In genomic region chr2:60217620-60218019, GRCm38 (mm10) we compare ENCODE assay signal across 15 mouse cellular contexts.
"Had no signal": no experiment of that assay in that cellular context is flagged by ENCODE, and none has a peak within 500 bp of the region (broad histone marks: within the 10 kb centered on the region; RNA-seq: fewer than 3 reads in every experiment).

No protein-coding gene starts in this region.

- H3K9me3 ChIP-seq: intestine, embryonic 15.5 days; limb, embryonic 13.5 days; midbrain, embryonic 10.5 days; neural tube, embryonic 15.5 days had no signal

- DNase-seq: kidney, adult 18-20 months; kidney, postnatal 25 days; layer of hippocampus, adult 9-11 months; layer of hippocampus, postnatal 36 days; midbrain, embryonic 14.5 days; right cerebral cortex, postnatal 4 days; spleen, adult 18-20 months; thymus, adult 2 months; thymus, postnatal 25 days had no signal

- ATAC-seq: intestine, embryonic 15.5 days had no signal

- H3K4me2 ChIP-seq: intestine, embryonic 15.5 days; limb, embryonic 13.5 days; liver, embryonic 11.5 days; neural tube, embryonic 15.5 days had no signal

- H3K36me3 ChIP-seq: intestine, embryonic 15.5 days had no signal

- H3K4me3 ChIP-seq: intestine, embryonic 15.5 days; limb, embryonic 13.5 days; midbrain, embryonic 10.5 days; myocyte; neural tube, embryonic 15.5 days had no signal

- H3K27me3 ChIP-seq: intestine, embryonic 15.5 days; limb, embryonic 13.5 days; neural tube, embryonic 15.5 days had no signal

- H3K9ac ChIP-seq: intestine, embryonic 15.5 days; limb, embryonic 13.5 days; neural tube, embryonic 15.5 days had no signal

- H3K27ac ChIP-seq: intestine, embryonic 15.5 days; limb, embryonic 13.5 days; midbrain, embryonic 10.5 days; neural tube, embryonic 15.5 days had no signal
